Mouse (Mus musculus): ENCODE measurements around the gene Dhcr24.
A peak's percentile ranks its signal among the peaks of the same experiment; 100 is the strongest.

- TF ChIP-seq CTCF (IDR thresholded peaks at IDR 0.05; ENCODE audit: borderline replicate concordance, insufficient read depth, low read depth, low read length) (0 out of 2 replicates have a peak, but pooled peaks have one; percentile 16), POLR2A (IDR thresholded peaks at IDR 0.05; ENCODE audit: borderline replicate concordance, insufficient read depth, low read length) (no peak)
Measured at GRCm38 (mm10) chr4:106593636-106594035, 32.8 kb downstream of the Dhcr24 start.
